Mouse (Mus musculus) CH12.LX (cell line): Measurements from ENCODE around the gene Gm10160.

Experiments
- CHD1 ChIP-seq: IDR thresholded peaks from 2 replicates; pipeline ENCODE4 v1.6.1; 2012; ENCODE audit warnings: low read depth, low read length, improper control_type of control experiment, inconsistent platforms
- POLR2A ChIP-seq: IDR thresholded peaks from 2 replicates; pipeline ENCODE4 v1.6.1; 2011; ENCODE audit warnings: low read depth, mild to moderate bottlenecking, improper control_type of control experiment, low read length
- TBP ChIP-seq: conservative IDR thresholded peaks from 2 replicates; pipeline ENCODE4 v1.6.1; 2011; ENCODE audit warnings: low read depth, low read length, improper control_type of control experiment

DNA sequence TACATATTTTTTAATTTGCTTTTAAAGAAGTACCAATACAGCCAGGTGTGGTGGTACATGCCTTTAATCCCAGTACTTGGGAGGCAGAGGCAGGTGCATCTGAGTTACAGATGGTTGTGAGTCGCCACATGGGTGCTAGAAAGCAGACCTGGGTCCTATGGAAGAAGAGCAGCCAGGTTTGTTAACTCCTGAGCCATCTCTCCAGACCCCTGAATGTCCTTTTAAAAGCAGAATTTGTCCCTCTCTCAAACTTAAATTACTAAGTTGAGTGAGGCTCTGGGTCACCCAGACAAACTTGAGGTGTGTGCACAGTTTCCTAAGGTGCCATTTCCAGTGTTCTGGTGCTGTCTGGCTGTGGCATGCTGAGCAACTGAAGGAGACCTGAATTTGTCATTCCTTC, at the start of gene Gm10160:
- TF ChIP-seq TBP, result no peak
- TF ChIP-seq POLR2A, result no peak
- no peak for TF ChIP-seq CHD1
